Mouse (Mus musculus) erythroblast, embryonic 14.5 days (primary cell): ENCODE results near the gene Asprv1.

Source experiments
- GATA1 ChIP-seq: IDR thresholded peaks from 2 replicates; pipeline ENCODE4 v1.6.1; 2012; ENCODE audit warnings: low read length, inconsistent platforms, mixed read lengths
- TAL1 ChIP-seq: IDR thresholded peaks from 3 replicates; pipeline ENCODE4 v1.6.1; 2012; ENCODE audit warnings: low read length, inconsistent platforms, mixed read lengths

DNA sequence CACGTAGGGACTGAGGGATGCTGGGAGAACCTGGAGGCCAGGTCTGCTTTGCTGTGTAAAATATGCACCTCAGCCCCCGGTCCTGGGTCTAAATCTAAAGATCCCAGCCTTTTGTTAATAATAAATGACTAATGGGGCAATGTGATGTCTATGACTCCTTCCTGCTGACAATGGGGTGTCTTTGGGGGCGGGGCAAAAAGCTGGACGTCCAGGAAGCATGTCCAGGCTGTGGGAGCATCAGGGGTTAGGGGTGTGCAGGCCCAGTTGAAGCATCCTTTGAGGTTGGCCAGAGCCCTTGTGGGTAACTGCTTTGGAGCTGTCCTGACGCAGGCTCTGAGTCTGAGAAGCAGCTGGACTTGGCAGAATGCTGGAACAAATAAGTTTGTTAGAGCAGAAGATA is 41.9 kb upstream of the Asprv1 start:
- no peak for TF ChIP-seq TAL1
- TF ChIP-seq GATA1, result no peak
